Mouse (Mus musculus): ENCODE results near the gene Rnf216.

Rnf216 gene

GRCm38 (mm10) chr5:143051851-143052250, 60.9 kb downstream of the Rnf216 start:
- DNase-seq = no peak

GRCm38 (mm10) chr5:143050273-143050672, 62.5 kb downstream of the Rnf216 start:
- no peak for DNase-seq

- DNase-seq = no peak
These were observed 63.0 kb downstream of the Rnf216 start for GRCm38 (mm10) chr5:143049746-143050145.

GRCm38 (mm10) chr5:143049013-143049385, 63.8 kb downstream of the Rnf216 start:
- DNase-seq = no peak

GRCm38 (mm10) chr5:143048232-143049012, 64.4 kb downstream of the Rnf216 start:
- no peak for DNase-seq

GRCm38 (mm10) chr5:143047586-143047985, 65.2 kb downstream of the Rnf216 start:
- DNase-seq = no peak

GRCm38 (mm10) chr5:143043902-143044301, 68.9 kb downstream of the Rnf216 start:
- no peak for DNase-seq

GRCm38 (mm10) chr5:143043285-143043684, 69.5 kb downstream of the Rnf216 start:
- no peak for DNase-seq

- DNase-seq = no peak
These were observed 74.0 kb downstream of the Rnf216 start for GRCm38 (mm10) chr5:143038794-143039193.

- no peak for DNase-seq
These were observed 75.6 kb downstream of the Rnf216 start for GRCm38 (mm10) chr5:143037201-143037600.

- DNase-seq = no peak
These were observed 76.7 kb downstream of the Rnf216 start for GRCm38 (mm10) chr5:143036052-143036451.

GRCm38 (mm10) chr5:143035271-143035670, 77.5 kb downstream of the Rnf216 start:
- no peak for DNase-seq

- DNase-seq = no peak
These were observed 78.7 kb downstream of the Rnf216 start for GRCm38 (mm10) chr5:143034108-143034507.

GRCm38 (mm10) chr5:143033277-143033676, 79.5 kb downstream of the Rnf216 start:
- DNase-seq = no peak

- DNase-seq = no peak
These were observed 80.1 kb downstream of the Rnf216 start for GRCm38 (mm10) chr5:143032639-143033146.

- DNase-seq = no peak
These were observed 81.1 kb downstream of the Rnf216 start for GRCm38 (mm10) chr5:143031681-143032080.

GRCm38 (mm10) chr5:143031193-143031592, 81.6 kb downstream of the Rnf216 start:
- no peak for DNase-seq

GRCm38 (mm10) chr5:143023887-143024286, 88.9 kb downstream of the Rnf216 start:
- DNase-seq = no peak

GRCm38 (mm10) chr5:143022956-143023355, 89.8 kb downstream of the Rnf216 start:
- no peak for DNase-seq

- no peak for DNase-seq
These were observed 95.4 kb downstream of the Rnf216 start for GRCm38 (mm10) chr5:143017401-143017800.

GRCm38 (mm10) chr5:143009383-143009782, 103.4 kb downstream of the Rnf216 start:
- no peak for DNase-seq

GRCm38 (mm10) chr5:143000654-143001500, 111.9 kb downstream of the Rnf216 start:
- no peak for DNase-seq

GRCm38 (mm10) chr5:143000091-143000490, 112.7 kb downstream of the Rnf216 start:
- DNase-seq = no peak

GRCm38 (mm10) chr5:142998171-142998570, 114.6 kb downstream of the Rnf216 start:
- DNase-seq = no peak
